ENCODE assay signal across 12 mouse cellular contexts in the genomic region with DNA sequence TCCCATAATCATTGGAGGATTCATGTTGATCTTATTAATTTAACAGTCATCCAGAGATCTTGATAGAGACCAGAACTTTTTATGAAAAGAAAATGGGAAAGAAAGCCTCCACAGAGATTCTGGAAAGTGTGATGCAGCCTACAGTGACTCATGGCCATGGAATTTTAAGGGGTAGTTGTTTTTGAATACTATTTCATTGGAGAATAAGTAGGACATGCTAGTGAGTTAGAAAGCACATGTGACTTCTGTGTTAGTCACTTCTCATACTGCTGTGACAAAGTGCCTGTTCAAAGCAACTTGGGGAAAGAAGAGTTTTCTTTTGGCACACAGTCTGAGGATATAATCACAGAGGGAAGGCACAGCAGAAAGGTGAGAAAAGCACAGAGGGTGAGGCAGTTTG.
DNase-seq lines count a peak whose midpoint lies in the region.
"Had no signal": no experiment of that assay in that cellular context is flagged by ENCODE, and none has a peak within 500 bp of the region (broad histone marks: within the 10 kb centered on the region; RNA-seq: fewer than 3 reads in every experiment).

No protein-coding gene starts in this region.

- peak; percentile 28 for DNase-seq in adrenal gland, adult 2 months
- DNase-seq in adrenal gland, postnatal 4 days (ENCODE audit: low spot score in 2 of 2): no peak
- DNase-seq in right cerebral cortex, adult 18-20 months: peak; percentile 30
- no peak for DNase-seq in right cerebral cortex, postnatal 14 days
- peak; percentile 8 for DNase-seq in fibroblast of lung, adult 2 months (ENCODE audit: low read depth)
- no peak for DNase-seq in B cell, adult 2 months
- no peak for DNase-seq in urinary bladder, postnatal 4 days (ENCODE audit: low spot score in 2 of 2)
- DNase-seq: adrenal gland, postnatal 14 days; cerebellum, adult 2 months; cerebellum, postnatal 14 days; forebrain, postnatal 0 days; kidney, adult 18-20 months had no signal

Comparison
In these comparisons a context has a peak if more than half of its experiments do, and no peak if none do; other contexts are left out.
1. DNase-seq: peak in adrenal gland, adult 2 months (single experiment), right cerebral cortex, adult 18-20 months (single experiment) and fibroblast of lung, adult 2 months (single experiment); none in adrenal gland, postnatal 4 days (0 of 2), right cerebral cortex, postnatal 14 days (single experiment), B cell, adult 2 months (0 of 2) and urinary bladder, postnatal 4 days (0 of 2).